Mouse (Mus musculus): ENCODE results near the gene Slc27a1. TPM values are rescaled to one million over a fixed set of nuclear protein-coding genes. Genes with fewer than 3 reads are reported as not detected.
"Not testable (repeated sequence)": the region's sequence is repeated elsewhere in the genome, so short reads cannot be mapped to it uniquely, and the experiment has no call there.

Gene Slc27a1
- 85.4 and 86.3 TPM in 2 replicates for polyA plus RNA-seq (2012; ENCODE audit: insufficient read depth, insufficient read length, missing spikeins)

- peak within 1 kb of the TSS; percentile 62 for H3K4me3 ChIP-seq (ENCODE audit: insufficient read depth, low read length)
- TF ChIP-seq CTCF (IDR thresholded peaks at IDR 0.05; ENCODE audit: low read depth, low read length), result no peak; the same call in 1 of the 2 replicates
- no peak for TF ChIP-seq POLR2A (IDR thresholded peaks at IDR 0.05; ENCODE audit: borderline replicate concordance, low read depth, low read length)
- H3K4me1 ChIP-seq (ENCODE audit: control insufficient read depth, insufficient read depth, low read length), result peaks cover 29% of the 10 kb centered on the region
- H3K27ac ChIP-seq (ENCODE audit: insufficient read depth, low read depth, low read length), result peak within 1 kb of the TSS; percentile 82
Observed at GRCm38 (mm10) chr8:71568387-71568937, at the start of gene Slc27a1. Slc27a1 (plus strand) TSS chr8:71568882.

DNA sequence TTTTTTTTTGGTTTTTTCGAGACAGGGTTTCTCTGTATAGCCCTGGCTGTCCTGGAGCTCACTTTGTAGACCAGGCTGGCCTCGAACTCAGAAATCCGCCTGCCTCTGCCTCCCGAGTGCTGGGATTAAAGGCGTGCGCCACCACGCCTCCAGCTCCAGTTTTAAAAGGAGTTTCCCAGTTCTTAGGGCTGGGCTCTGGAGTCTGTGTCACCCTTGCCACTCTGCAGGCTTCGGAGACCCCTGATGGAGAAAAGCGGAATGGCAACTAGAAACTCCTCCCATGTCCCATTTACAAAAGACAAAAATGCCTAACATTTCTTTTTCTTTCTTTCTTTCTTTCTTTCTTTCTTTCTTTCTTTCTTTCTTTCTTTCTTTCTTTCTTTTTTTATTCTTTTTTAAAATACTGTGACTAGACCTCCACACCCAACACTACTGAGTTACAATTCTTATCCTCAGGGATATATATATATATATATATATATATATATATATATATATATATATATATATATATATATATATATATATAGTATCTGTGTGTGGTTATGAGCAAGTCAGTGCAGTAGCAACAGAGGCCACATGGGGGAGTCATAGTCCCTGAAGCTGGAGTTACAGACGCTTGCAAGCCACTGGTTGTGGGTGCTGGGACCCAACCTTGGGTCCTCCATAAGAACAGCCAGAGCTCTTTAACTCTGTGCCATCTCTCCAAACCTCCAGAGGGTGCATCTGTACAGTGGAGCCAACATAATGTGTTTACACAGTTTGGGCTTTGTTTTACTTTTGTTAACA, 49.5 kb upstream of the Slc27a1 start:
- peak; percentile 41; the same call in 1 of the 2 replicates for TF ChIP-seq CTCF (IDR thresholded peaks at IDR 0.05; ENCODE audit: low read depth, low read length)
- H3K4me1 ChIP-seq (ENCODE audit: control insufficient read depth, insufficient read depth, low read length); H3K27ac ChIP-seq (ENCODE audit: insufficient read depth, low read depth, low read length); H3K4me3 ChIP-seq (ENCODE audit: insufficient read depth, low read length): not testable (repeated sequence)

GRCm38 (mm10) chr8:71521634-71522033, 47.0 kb upstream of the Slc27a1 start:
- peaks cover 21% of the 10 kb centered on the region for H3K4me1 ChIP-seq (ENCODE audit: control insufficient read depth, insufficient read depth, low read length)
- H3K27ac ChIP-seq (ENCODE audit: insufficient read depth, low read depth, low read length), result no peak overlapping the region
- H3K4me3 ChIP-seq (ENCODE audit: insufficient read depth, low read length), result no peak overlapping the region
- TF ChIP-seq CTCF (IDR thresholded peaks at IDR 0.05; ENCODE audit: low read depth, low read length) (no peak), POLR2A (IDR thresholded peaks at IDR 0.05; ENCODE audit: borderline replicate concordance, low read depth, low read length) (no peak)

DNA sequence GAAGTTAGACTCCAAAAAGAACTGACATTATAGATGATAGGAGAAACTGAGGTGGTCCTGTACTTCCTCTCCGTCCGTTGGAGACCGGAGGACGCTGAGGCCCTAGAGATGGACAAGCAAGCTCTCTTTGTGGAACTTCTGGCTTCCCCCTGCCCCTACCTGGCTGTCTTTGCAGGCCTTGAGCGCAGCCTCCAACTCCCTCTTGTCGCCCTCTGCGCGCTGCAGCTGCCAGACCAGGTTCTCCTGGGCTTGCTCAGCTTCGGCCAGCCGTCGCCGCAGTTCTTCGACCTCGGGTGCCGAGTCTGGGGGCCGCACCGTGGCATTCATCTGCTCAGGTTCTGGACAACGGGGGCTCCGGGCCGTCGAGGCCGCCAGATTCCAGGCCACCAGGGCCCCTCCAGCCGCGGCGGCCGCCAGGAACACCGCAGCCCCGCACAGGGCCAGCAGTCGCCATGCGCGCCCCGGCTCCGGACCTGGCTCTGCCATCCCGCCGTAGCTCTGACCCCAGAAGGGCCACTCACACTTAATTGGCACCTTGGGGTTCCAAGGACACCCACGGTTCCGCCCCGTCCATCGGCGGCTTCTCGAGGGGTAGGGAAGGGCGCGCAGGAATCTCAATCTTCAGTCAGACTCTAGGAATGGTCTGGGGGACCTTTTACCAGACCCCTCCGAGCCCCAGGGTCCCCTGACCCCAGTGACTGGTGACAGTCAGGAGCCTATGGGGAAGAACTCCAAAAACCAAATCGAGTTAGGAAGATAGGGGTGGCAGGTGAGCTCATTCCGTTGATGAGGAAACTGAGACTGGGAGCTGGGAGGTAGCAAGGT, 43.2 kb upstream of the Slc27a1 start, which contains the start of gene Ccdc194:
Gene Ccdc194 (minus strand): TSS at position 486 of the 825 bp plus-strand sequence.
- peaks cover 50% of the 10 kb centered on the region for H3K4me1 ChIP-seq (ENCODE audit: control insufficient read depth, insufficient read depth, low read length)
- TF ChIP-seq CTCF (IDR thresholded peaks at IDR 0.05; ENCODE audit: low read depth, low read length), result no peak
- TF ChIP-seq POLR2A (IDR thresholded peaks at IDR 0.05; ENCODE audit: borderline replicate concordance, low read depth, low read length), result no peak
- H3K4me3 ChIP-seq (ENCODE audit: insufficient read depth, low read length), result no peak within 1 kb of the TSS
- H3K27ac ChIP-seq (ENCODE audit: insufficient read depth, low read depth, low read length), result peak within 1 kb of the TSS; percentile 59

GRCm38 (mm10) chr8:71526272-71526671, 42.4 kb upstream of the Slc27a1 start:
- Histone ChIP-seq H3K4me3 (ENCODE audit: insufficient read depth, low read length) (no peak overlapping the region), H3K4me1 (ENCODE audit: control insufficient read depth, insufficient read depth, low read length) (peaks cover 53% of the 10 kb centered on the region), H3K27ac (ENCODE audit: insufficient read depth, low read depth, low read length) (peak overlapping the region; percentile 59)
- TF ChIP-seq POLR2A (IDR thresholded peaks at IDR 0.05; ENCODE audit: borderline replicate concordance, low read depth, low read length) (no peak), CTCF (IDR thresholded peaks at IDR 0.05; ENCODE audit: low read depth, low read length) (no peak)

GRCm38 (mm10) chr8:71527162-71527870, 41.4 kb upstream of the Slc27a1 start:
- peaks cover 51% of the 10 kb centered on the region for H3K4me1 ChIP-seq (ENCODE audit: control insufficient read depth, insufficient read depth, low read length)
- no peak overlapping the region for H3K4me3 ChIP-seq (ENCODE audit: insufficient read depth, low read length)
- H3K27ac ChIP-seq (ENCODE audit: insufficient read depth, low read depth, low read length), result peak overlapping the region; percentile 98
- no peak for TF ChIP-seq CTCF (IDR thresholded peaks at IDR 0.05; ENCODE audit: low read depth, low read length)
- no peak for TF ChIP-seq POLR2A (IDR thresholded peaks at IDR 0.05; ENCODE audit: borderline replicate concordance, low read depth, low read length)

GRCm38 (mm10) chr8:71528362-71529073, 40.2 kb upstream of the Slc27a1 start:
- no peak for TF ChIP-seq CTCF (IDR thresholded peaks at IDR 0.05; ENCODE audit: low read depth, low read length)
- TF ChIP-seq POLR2A (IDR thresholded peaks at IDR 0.05; ENCODE audit: borderline replicate concordance, low read depth, low read length), result no peak
- peak overlapping the region; percentile 98 for H3K27ac ChIP-seq (ENCODE audit: insufficient read depth, low read depth, low read length)
- H3K4me1 ChIP-seq (ENCODE audit: control insufficient read depth, insufficient read depth, low read length), result peaks cover 51% of the 10 kb centered on the region
- no peak overlapping the region for H3K4me3 ChIP-seq (ENCODE audit: insufficient read depth, low read length)

- not testable (repeated sequence) for H3K4me3 ChIP-seq (ENCODE audit: insufficient read depth, low read length)
- Histone ChIP-seq H3K4me1 (ENCODE audit: control insufficient read depth, insufficient read depth, low read length) (peaks cover 63% of the 10 kb centered on the region), H3K27ac (ENCODE audit: insufficient read depth, low read depth, low read length) (peak overlapping the region; percentile 80)
- peak; percentile 30; the same call in 1 of the 2 replicates for TF ChIP-seq CTCF (IDR thresholded peaks at IDR 0.05; ENCODE audit: low read depth, low read length)
Observed at GRCm38 (mm10) chr8:71530735-71531467, 37.8 kb upstream of the Slc27a1 start.

Data from bone marrow macrophage, adult 2 months (primary cell).